Comparison of ENCODE assay signal across 13 mouse cellular contexts in the genomic region with DNA sequence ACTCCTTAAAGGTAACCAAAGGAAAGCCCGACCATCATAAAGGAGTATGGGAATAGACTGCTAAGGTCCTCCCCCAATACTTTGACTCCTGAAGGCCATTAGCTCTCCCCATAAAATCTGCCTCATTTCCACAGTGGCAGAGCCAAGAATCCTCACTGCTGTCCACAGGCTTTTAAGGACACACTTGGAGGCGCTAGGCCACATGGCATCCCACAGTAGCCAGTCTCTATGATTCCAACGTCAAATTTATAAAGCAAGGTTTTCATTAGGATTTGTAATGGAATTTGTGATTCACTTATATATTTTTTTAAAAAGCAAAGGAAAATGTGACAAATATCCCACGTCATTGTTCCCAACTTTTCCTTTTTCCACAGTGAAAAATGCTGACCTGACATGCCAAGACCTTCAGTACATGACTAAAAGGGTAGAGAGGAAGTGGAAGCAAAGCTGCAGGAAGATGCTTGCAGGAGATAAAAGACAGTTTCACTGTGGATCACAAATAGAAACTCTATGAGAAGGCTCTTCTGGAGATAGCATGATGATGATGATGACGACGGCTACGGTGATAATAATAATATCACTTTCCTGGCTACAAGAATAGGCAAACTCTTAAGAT.
DNase-seq lines count a peak whose midpoint lies in the region; ATAC-seq and TF ChIP-seq lines count a peak whose summit lies in the region.
"Had no signal": no experiment of that assay in that cellular context is flagged by ENCODE, and none has a peak within 500 bp of the region (broad histone marks: within the 10 kb centered on the region; RNA-seq: fewer than 3 reads in every experiment).

No protein-coding gene starts in this region.

- DNase-seq in adrenal gland, adult (ENCODE audit: inconsistent age in 2 of 2, low spot score in 1 of 2) = peak; percentile 28 to 68
- no peak for DNase-seq in adrenal gland, adult 18-20 months (ENCODE audit: low spot score in 2 of 2)
- DNase-seq in heart, adult 18-20 months = no peak
- peak; percentile 19 for DNase-seq in lung, postnatal 0 days (ENCODE audit: low spot score)
- no peak for DNase-seq in lung, adult 18-20 months
- DNase-seq in right cerebral cortex, adult 2 months (ENCODE audit: low spot score in 2 of 2) = no peak
- no peak for DNase-seq in ovary, adult 18-20 months (ENCODE audit: low spot score)
- DNase-seq: cerebellum, adult 8-10 months; embryo, embryonic 11 days; lung, postnatal 10 days had no signal

- no peaks in the 10 kb centered on the region for H3K9me3 ChIP-seq in heart, embryonic 15.5 days (replicated peaks)
- no peaks in the 10 kb centered on the region for H3K9me3 ChIP-seq in lung, postnatal 0 days (ENCODE audit: low read length)
- H3K9me3 ChIP-seq: limb, embryonic 13.5 days; midbrain, embryonic 12.5 days had no signal

- no peak overlapping the region for H3K4me2 ChIP-seq in heart, embryonic 15.5 days
- no peak overlapping the region for H3K4me2 ChIP-seq in lung, postnatal 0 days (replicated peaks; ENCODE audit: low read depth, low read length)
- H3K4me2 ChIP-seq: limb, embryonic 13.5 days; midbrain, embryonic 12.5 days had no signal

- WGBS in heart, embryonic 15.5 days = 70% methylated on average over 7 of the region's 7 CpGs
- WGBS in lung, postnatal 0 days = 70% methylated on average over 7 of the region's 7 CpGs

- peaks cover 31% of the 10 kb centered on the region for H3K4me1 ChIP-seq in heart, embryonic 15.5 days (replicated peaks)
- no peaks in the 10 kb centered on the region for H3K4me1 ChIP-seq in lung, postnatal 0 days (ENCODE audit: insufficient read depth, low read depth, low read length)
- H3K4me1 ChIP-seq: limb, embryonic 13.5 days had no signal

- TF ChIP-seq CTCF in lung, postnatal 0 days (IDR thresholded peaks at IDR 0.05) = no peak

- H3K9ac ChIP-seq in heart, embryonic 15.5 days = no peak overlapping the region
- no peak overlapping the region for H3K9ac ChIP-seq in lung, postnatal 0 days (replicated peaks; ENCODE audit: low read depth)
- H3K9ac ChIP-seq: limb, embryonic 13.5 days; midbrain, embryonic 12.5 days had no signal

- no peak for ATAC-seq in heart, embryonic 15.5 days (replicated peaks; ENCODE audit: insufficient number of reproducible peaks, insufficient read depth, low FRiP score, low read depth)
- ATAC-seq in lung, postnatal 0 days = no peak

- TF ChIP-seq EP300 in lung, postnatal 0 days (IDR thresholded peaks at IDR 0.05) = no peak

- H3K27me3 ChIP-seq in heart, embryonic 15.5 days = no peaks in the 10 kb centered on the region
- H3K27me3 ChIP-seq in lung, postnatal 0 days (replicated peaks; ENCODE audit: insufficient read depth, low read length) = no peaks in the 10 kb centered on the region
- H3K27me3 ChIP-seq: limb, embryonic 13.5 days; midbrain, embryonic 12.5 days had no signal

- H3K4me3 ChIP-seq in heart, embryonic 15.5 days = no peak overlapping the region
- H3K4me3 ChIP-seq in lung, postnatal 0 days (ENCODE audit: low read depth, low read length) = no peak overlapping the region
- H3K4me3 ChIP-seq: limb, embryonic 13.5 days; midbrain, embryonic 12.5 days had no signal

- H3K36me3 ChIP-seq in heart, embryonic 15.5 days = no peaks in the 10 kb centered on the region
- H3K36me3 ChIP-seq in lung, postnatal 0 days (ENCODE audit: insufficient read depth, low read length) = no peaks in the 10 kb centered on the region
- H3K36me3 ChIP-seq: limb, embryonic 13.5 days; midbrain, embryonic 12.5 days had no signal

- H3K27ac ChIP-seq in heart, embryonic 15.5 days = peak overlapping the region; percentile 41
- 0 out of 2 replicates have a peak overlapping the region, but pooled peaks have one; percentile 17 for H3K27ac ChIP-seq in lung, postnatal 0 days (ENCODE audit: low read length)
- H3K27ac ChIP-seq: limb, embryonic 13.5 days; midbrain, embryonic 12.5 days had no signal

Comparison
In these comparisons a context has a peak if more than half of its experiments do, and no peak if none do; other contexts are left out.
1. DNase-seq: peak in adrenal gland, adult (2 of 2) and lung, postnatal 0 days (single experiment); none in adrenal gland, adult 18-20 months (0 of 2), heart, adult 18-20 months (0 of 2), lung, adult 18-20 months (0 of 2), right cerebral cortex, adult 2 months (0 of 2) and ovary, adult 18-20 months (single experiment).